Mouse (Mus musculus) thymus, adult 2 months (tissue): ENCODE measurements around the gene Tmem86b.

Source experiments
- CTCF ChIP-seq: fragments of 200-500 bp; IDR thresholded peaks from 2 replicates; pipeline ENCODE4 v1.5.1; 2012; ENCODE audit warnings: mild to moderate bottlenecking, control low read depth, low read length, moderate library complexity, borderline replicate concordance; ENCODE audit not compliant: control insufficient read depth, poor library complexity, insufficient read depth; ENCODE audit errors: extremely low read depth
- POLR2A ChIP-seq: fragments of 200-500 bp; IDR thresholded peaks from 2 replicates; pipeline ENCODE4 v1.6.1; 2012; ENCODE audit warnings: mild to moderate bottlenecking, low read length, control low read depth, moderate library complexity; ENCODE audit not compliant: control insufficient read depth, poor library complexity, insufficient read depth; ENCODE audit errors: extremely low read depth

- TF ChIP-seq CTCF (no peak), POLR2A (no peak)
Observed at GRCm38 (mm10) chr7:4669156-4669555, 37.9 kb upstream of the Tmem86b start.
